Mouse (Mus musculus) kidney, embryonic 14.5 days (tissue): ENCODE measurements around the gene Kif5a. TPM values are rescaled to one million over a fixed set of nuclear protein-coding genes. Genes with fewer than 3 reads are reported as not detected.

Source experiments
- ATAC-seq: fragments of 200-750 bp; cut with Nextera tagmentation; 2 replicates; pipeline ENCODE4 v1.8.0; 2017; ENCODE audit warnings: moderate number of reproducible peaks, mild to moderate bottlenecking, moderate TSS enrichment, moderate library complexity; ENCODE audit not compliant: low FRiP score, low TSS enrichment
- H3K27ac ChIP-seq: fragments of 300-500 bp; sonication (generic); 2 replicates; pipeline ENCODE4 v1.5.1; 2014; ENCODE audit warnings: low read depth, mild to moderate bottlenecking, low read length, moderate library complexity, mixed read lengths
- H3K27me3 ChIP-seq: fragments of 300-500 bp; sonication (generic); 2 replicates; pipeline ENCODE4 v1.6.1; 2014; ENCODE audit warnings: mild to moderate bottlenecking, low read length; ENCODE audit not compliant: control insufficient read depth, insufficient read depth
- H3K36me3 ChIP-seq: fragments of 300-500 bp; sonication (generic); 2 replicates; pipeline ENCODE4 v1.6.1; 2014; ENCODE audit warnings: low read length, mixed read lengths; ENCODE audit not compliant: control insufficient read depth, insufficient read depth
- H3K4me1 ChIP-seq: fragments of 300-500 bp; sonication (generic); 2 replicates; pipeline ENCODE4 v1.6.1; 2014; ENCODE audit warnings: low read length, mixed read lengths; ENCODE audit not compliant: control insufficient read depth, insufficient read depth
- H3K4me2 ChIP-seq: fragments of 300-500 bp; sonication (generic); replicated peaks from 2 replicates; pipeline ENCODE4 v1.6.1; 2014; ENCODE audit warnings: low read depth, mild to moderate bottlenecking, low read length
- H3K4me3 ChIP-seq: fragments of 300-500 bp; sonication (generic); 2 replicates; pipeline ENCODE4 v1.5.1; 2014; ENCODE audit warnings: mild to moderate bottlenecking, low read length
- H3K9ac ChIP-seq: fragments of 300-500 bp; sonication (generic); 2 replicates; pipeline ENCODE4 v1.6.1; 2014; ENCODE audit warnings: low read depth, mild to moderate bottlenecking, low read length, moderate library complexity
- H3K9me3 ChIP-seq: fragments of 300-500 bp; sonication (generic); 2 replicates; pipeline ENCODE4 v1.6.1; 2016; ENCODE audit warnings: low read length; ENCODE audit not compliant: control insufficient read depth
- WGBS: fragments of 180-500 bp; shearing (Covaris S2); extraction: QIAGEN DNeasy Blood & Tissue Kit; methylation state at CpG from one replicate; pipeline ENCODE4 v1.1.7; 2014; 5-methylcytosine and 5-hydroxymethylcytosine counted together
- polyA plus RNA-seq: library from polyadenylated mRNA; unstranded; fragments of >200 nt; fragmentation: Nextera tagmentation; extraction: Ambion mirVana; gene quantifications from 2 replicates; pipeline ENCODE4 v1.2.1, GENCODE M21; 2014

Gene Kif5a
- polyA plus RNA-seq, 1 experiment from 2014 or later: 0.37 TPM

DNA sequence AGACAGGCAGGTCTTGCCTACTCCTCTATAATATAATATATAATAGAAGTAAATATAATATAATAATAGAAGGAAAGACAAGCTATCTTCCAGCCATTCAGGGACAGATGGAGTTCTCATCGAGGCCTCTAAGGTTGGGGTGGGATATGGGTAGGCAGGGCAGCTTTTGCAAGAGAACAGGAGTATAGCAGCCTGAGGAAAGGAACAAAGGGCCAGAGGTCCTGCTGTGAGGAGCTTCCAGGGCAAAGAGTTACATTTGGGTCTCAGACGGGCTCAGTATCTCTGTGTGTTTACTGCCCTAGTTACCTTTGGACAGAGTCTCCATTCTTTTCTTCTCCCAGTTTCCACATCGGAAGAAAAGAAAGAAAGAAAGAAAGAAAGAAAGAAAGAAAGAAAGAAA lies 483 bp upstream of the Kif5a start:
- no peak for ATAC-seq
- Histone ChIP-seq H3K4me1 (peaks cover 11% of the 10 kb centered on the region; the same call in 1 of the 2 replicates), H3K9me3 (no peaks in the 10 kb centered on the region), H3K36me3 (peaks cover 5% of the 10 kb centered on the region; the same call in 1 of the 2 replicates), H3K4me2 (no peak overlapping the region), H3K27ac (no peak overlapping the region), H3K9ac (no peak overlapping the region), H3K27me3 (peaks cover 24% of the 10 kb centered on the region), H3K4me3 (no peak overlapping the region)
- 53% methylated on average over 3 of the region's 3 CpGs for WGBS

- peak overlapping the region; percentile 42; the same call in 1 of the 2 replicates for H3K4me3 ChIP-seq
- no peak overlapping the region for H3K27ac ChIP-seq
These were observed 1.2 kb downstream of the Kif5a start for GRCm38 (mm10) chr10:127261706-127262547.

GRCm38 (mm10) chr10:127258489-127258888 lies 4.7 kb downstream of the Kif5a start:
- peaks cover 6% of the 10 kb centered on the region; the same call in 1 of the 2 replicates for H3K4me1 ChIP-seq
- H3K4me2 ChIP-seq: no peak overlapping the region
- H3K9me3 ChIP-seq: no peaks in the 10 kb centered on the region
- H3K27ac ChIP-seq: no peak overlapping the region
- no peak for ATAC-seq
- 79% methylated on average over 8 of the region's 8 CpGs for WGBS
- no peaks in the 10 kb centered on the region for H3K36me3 ChIP-seq
- H3K27me3 ChIP-seq: peaks cover 15% of the 10 kb centered on the region
- no peak overlapping the region for H3K9ac ChIP-seq
- no peak overlapping the region for H3K4me3 ChIP-seq

More at GRCm38 (mm10) chr10:127261706-127262547, 1.2 kb downstream of the Kif5a start:
- no peak overlapping the region for H3K9ac ChIP-seq
- no peak for ATAC-seq
- H3K9me3 ChIP-seq: no peaks in the 10 kb centered on the region
- WGBS: 68% methylated on average over 15 of the region's 15 CpGs
- peak overlapping the region; percentile 87; the same call in 1 of the 2 replicates for H3K4me2 ChIP-seq
- H3K36me3 ChIP-seq: no peaks in the 10 kb centered on the region
- H3K27me3 ChIP-seq: peaks cover 24% of the 10 kb centered on the region
- H3K4me1 ChIP-seq: peaks cover 6% of the 10 kb centered on the region; the same call in 1 of the 2 replicates

DNA sequence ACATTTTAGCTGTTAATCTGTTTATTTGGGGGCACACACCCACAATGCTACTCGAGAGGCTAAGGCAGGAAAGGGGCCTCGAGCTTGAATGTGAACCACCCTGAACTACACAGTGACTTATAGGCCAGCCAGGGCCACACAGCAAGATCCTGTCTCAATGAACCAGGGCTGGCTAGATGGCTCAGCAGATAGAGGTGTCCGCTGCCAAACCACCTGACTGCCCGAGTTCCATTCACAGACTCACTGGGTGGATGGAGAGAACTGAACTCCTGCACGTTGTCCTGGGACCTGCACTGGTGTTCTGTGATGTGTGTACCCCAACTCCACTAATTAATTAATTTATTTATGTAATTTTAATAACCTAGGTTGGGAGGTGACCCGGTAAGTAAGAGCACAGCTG lies 5.4 kb downstream of the Kif5a start:
- peaks cover 2% of the 10 kb centered on the region; the same call in 1 of the 2 replicates for H3K4me1 ChIP-seq
- H3K27me3 ChIP-seq: peaks cover 10% of the 10 kb centered on the region
- no peak overlapping the region for H3K4me3 ChIP-seq
- no peak overlapping the region for H3K27ac ChIP-seq
- H3K4me2 ChIP-seq: no peak overlapping the region
- 75% methylated on average over 6 of the region's 6 CpGs for WGBS
- H3K9me3 ChIP-seq: no peaks in the 10 kb centered on the region
- no peak for ATAC-seq
- H3K9ac ChIP-seq: no peak overlapping the region
- no peaks in the 10 kb centered on the region for H3K36me3 ChIP-seq

DNA sequence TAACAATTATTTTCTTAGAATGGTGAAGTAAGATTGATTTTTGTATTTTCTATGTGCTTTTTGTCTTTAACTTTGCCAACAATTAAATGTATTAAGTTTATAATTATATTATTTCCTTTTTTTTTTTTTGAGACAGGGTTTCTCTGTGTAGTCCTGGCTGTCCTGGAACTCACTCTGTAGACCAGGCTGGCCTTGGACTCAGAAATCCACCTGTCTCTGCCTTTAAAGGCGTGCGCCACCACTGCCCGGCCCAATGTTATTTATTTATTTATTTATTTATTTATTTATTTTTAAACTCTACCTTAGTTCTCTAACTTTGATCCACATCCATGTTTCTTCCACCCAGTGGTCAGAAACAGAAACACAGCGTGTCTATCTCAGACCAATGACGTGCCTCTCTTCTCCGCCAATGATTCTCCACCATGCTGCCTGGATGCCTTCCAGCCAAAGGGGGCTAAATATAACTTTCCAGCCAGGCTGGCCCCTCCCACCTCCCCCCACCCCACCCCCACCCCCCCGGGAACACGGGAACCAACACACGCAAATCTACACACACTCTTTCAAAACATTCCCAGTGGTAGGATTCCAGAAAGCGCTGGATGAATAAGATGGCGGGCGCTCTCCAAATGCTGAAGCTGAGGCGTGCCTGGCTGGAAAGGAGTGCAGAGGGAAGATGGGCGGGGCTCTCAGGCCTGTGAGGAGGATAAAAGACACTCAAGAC lies 7.4 kb downstream of the Kif5a start:
- peak; percentile 79 for ATAC-seq
- H3K4me3 ChIP-seq: no peak overlapping the region
- WGBS: 22% methylated on average over 14 of the region's 14 CpGs
- H3K9me3 ChIP-seq: no peaks in the 10 kb centered on the region
- no peak overlapping the region for H3K9ac ChIP-seq
- no peaks in the 10 kb centered on the region for H3K36me3 ChIP-seq
- no peaks in the 10 kb centered on the region for H3K27me3 ChIP-seq
- no peak overlapping the region for H3K4me2 ChIP-seq
- H3K4me1 ChIP-seq: no peaks in the 10 kb centered on the region
- H3K27ac ChIP-seq: no peak overlapping the region

DNA sequence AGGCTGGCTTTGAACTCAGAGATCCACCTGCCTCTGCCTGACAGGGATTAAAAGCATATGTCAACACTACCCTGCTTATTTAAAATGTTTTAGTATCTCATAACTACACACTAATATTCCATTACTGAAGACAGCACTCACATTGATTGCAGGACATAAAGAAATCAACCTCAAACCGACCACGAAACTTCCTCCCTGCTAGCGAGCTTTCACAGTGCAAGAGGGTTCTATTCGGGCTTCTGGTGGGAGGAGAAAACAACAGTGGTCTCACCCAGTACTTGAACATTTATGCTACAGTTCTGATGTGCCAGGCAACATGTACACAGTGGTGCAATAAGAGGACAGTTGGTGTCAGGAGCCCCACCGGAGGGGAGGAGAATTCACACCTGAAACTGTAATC lies 12.3 kb downstream of the Kif5a start:
- H3K9me3 ChIP-seq: no peaks in the 10 kb centered on the region
- H3K27me3 ChIP-seq: no peaks in the 10 kb centered on the region
- H3K9ac ChIP-seq: no peak overlapping the region
- ATAC-seq: no peak
- WGBS: 70% methylated on average over 5 of the region's 5 CpGs
- H3K4me1 ChIP-seq: no peaks in the 10 kb centered on the region
- no peak overlapping the region for H3K27ac ChIP-seq
- H3K36me3 ChIP-seq: no peaks in the 10 kb centered on the region
- H3K4me2 ChIP-seq: no peak overlapping the region
- H3K4me3 ChIP-seq: no peak overlapping the region

- Histone ChIP-seq H3K27me3 (no peaks in the 10 kb centered on the region; the same call in 1 of the 2 replicates), H3K4me1 (no peaks in the 10 kb centered on the region), H3K9ac (no peak overlapping the region), H3K27ac (no peak overlapping the region), H3K9me3 (no peaks in the 10 kb centered on the region), H3K4me2 (no peak overlapping the region), H3K4me3 (no peak overlapping the region), H3K36me3 (no peaks in the 10 kb centered on the region)
- no peak for ATAC-seq
- WGBS: 74% methylated on average over 18 of the region's 18 CpGs
These were observed 24.8 kb downstream of the Kif5a start for GRCm38 (mm10) chr10:127238241-127238824.

- H3K9ac ChIP-seq: no peak overlapping the region
- H3K9me3 ChIP-seq: no peaks in the 10 kb centered on the region
- no peak for ATAC-seq
- 49% methylated on average over 9 of the region's 9 CpGs for WGBS
- no peaks in the 10 kb centered on the region; the same call in 1 of the 2 replicates for H3K27me3 ChIP-seq
- H3K4me1 ChIP-seq: no peaks in the 10 kb centered on the region
- H3K27ac ChIP-seq: no peak overlapping the region
- H3K4me3 ChIP-seq: no peak overlapping the region
- no peaks in the 10 kb centered on the region for H3K36me3 ChIP-seq
- H3K4me2 ChIP-seq: no peak overlapping the region
These were observed 26.6 kb downstream of the Kif5a start for GRCm38 (mm10) chr10:127236541-127236940.
